Mouse (Mus musculus): ENCODE measurements at regions not wholly inside any gene's neighbourhood (a gene's known extent, or its start where the extent isn't known, plus 50 kb on each side); places are given as distances from the start of the nearest gene placed in this dataset.

DNA sequence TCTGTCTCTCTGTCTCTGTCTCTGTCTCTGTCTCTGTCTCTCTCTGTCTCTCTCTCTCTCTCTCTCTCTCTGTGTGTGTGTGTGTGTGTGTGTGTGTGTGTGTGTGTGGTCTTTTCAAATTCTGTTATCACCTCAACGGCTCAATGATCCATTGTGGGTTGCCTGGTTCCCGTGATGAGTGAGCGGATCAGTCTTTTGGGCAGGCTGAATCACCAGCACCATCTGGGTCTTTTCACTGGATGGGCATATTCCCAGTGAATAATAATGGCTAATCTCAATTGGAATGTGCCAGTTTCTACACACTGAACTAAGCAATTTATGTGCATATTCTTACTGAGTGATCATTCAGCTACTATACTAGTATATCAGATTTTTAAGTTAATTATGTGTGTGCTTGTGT, 216.4 kb downstream of the Lmx1a start:
- no peak for ATAC-seq (ENCODE audit: low FRiP score, low TSS enrichment)
- WGBS, result 82% methylated on average over 3 of the region's 3 CpGs
- no peak overlapping the region for H3K9ac ChIP-seq (ENCODE audit: low read depth, low read length)

GRCm38 (mm10) chr1:167912074-167912473, 223.0 kb downstream of the Lmx1a start:
- ATAC-seq (ENCODE audit: low FRiP score, low TSS enrichment), result no peak
- Histone ChIP-seq H3K27me3 (ENCODE audit: control insufficient read depth, insufficient read depth, low read length) (no peaks in the 10 kb centered on the region; the same call in 1 of the 2 replicates), H3K4me3 (ENCODE audit: low read length) (no peak overlapping the region), H3K9ac (ENCODE audit: low read depth, low read length) (no peak overlapping the region), H3K4me2 (replicated peaks; ENCODE audit: low read depth, low read length) (no peak overlapping the region), H3K9me3 (ENCODE audit: control insufficient read depth, low read length) (no peaks in the 10 kb centered on the region), H3K27ac (ENCODE audit: low read depth, low read length) (no peak overlapping the region), H3K4me1 (ENCODE audit: control insufficient read depth, insufficient read depth, low read length) (no peaks in the 10 kb centered on the region), H3K36me3 (ENCODE audit: control insufficient read depth, insufficient read depth, low read length) (no peaks in the 10 kb centered on the region)
- WGBS, result 73% methylated on average over 3 of the region's 3 CpGs

More for the DNA sequence above, 216.4 kb downstream of the Lmx1a start:
- Histone ChIP-seq H3K9me3 (ENCODE audit: control insufficient read depth, low read length) (no peaks in the 10 kb centered on the region), H3K36me3 (ENCODE audit: control insufficient read depth, insufficient read depth, low read length) (no peaks in the 10 kb centered on the region), H3K4me3 (ENCODE audit: low read length) (no peak overlapping the region), H3K27me3 (ENCODE audit: control insufficient read depth, insufficient read depth, low read length) (no peaks in the 10 kb centered on the region), H3K4me1 (ENCODE audit: control insufficient read depth, insufficient read depth, low read length) (no peaks in the 10 kb centered on the region), H3K27ac (ENCODE audit: low read depth, low read length) (no peak overlapping the region), H3K4me2 (replicated peaks; ENCODE audit: low read depth, low read length) (no peak overlapping the region)

- peak; percentile 55; the same call in 1 of the 2 replicates for ATAC-seq (ENCODE audit: low FRiP score, low TSS enrichment)
Observed at GRCm38 (mm10) chr1:167914982-167915561, 226.0 kb downstream of the Lmx1a start.

GRCm38 (mm10) chr1:167915578-167916275, 226.7 kb downstream of the Lmx1a start:
- no peak overlapping the region for H3K4me3 ChIP-seq (ENCODE audit: low read length)
- H3K9ac ChIP-seq (ENCODE audit: low read depth, low read length), result no peak overlapping the region
- WGBS, result 57% methylated on average over 6 of the region's 6 CpGs
- H3K9me3 ChIP-seq (ENCODE audit: control insufficient read depth, low read length), result no peaks in the 10 kb centered on the region; the same call in 1 of the 2 replicates
- no peaks in the 10 kb centered on the region for H3K4me1 ChIP-seq (ENCODE audit: control insufficient read depth, insufficient read depth, low read length)
- H3K27me3 ChIP-seq (ENCODE audit: control insufficient read depth, insufficient read depth, low read length), result no peaks in the 10 kb centered on the region; the same call in 1 of the 2 replicates
- H3K4me2 ChIP-seq (replicated peaks; ENCODE audit: low read depth, low read length), result no peak overlapping the region
- H3K36me3 ChIP-seq (ENCODE audit: control insufficient read depth, insufficient read depth, low read length), result no peaks in the 10 kb centered on the region
- H3K27ac ChIP-seq (ENCODE audit: low read depth, low read length), result no peak overlapping the region
- no peak for ATAC-seq (ENCODE audit: low FRiP score, low TSS enrichment)

More at GRCm38 (mm10) chr1:167914982-167915561, 226.0 kb downstream of the Lmx1a start:
- Histone ChIP-seq H3K4me1 (ENCODE audit: control insufficient read depth, insufficient read depth, low read length) (no peaks in the 10 kb centered on the region), H3K4me2 (replicated peaks; ENCODE audit: low read depth, low read length) (no peak overlapping the region; the same call in 1 of the 2 replicates), H3K9ac (ENCODE audit: low read depth, low read length) (no peak overlapping the region), H3K27ac (ENCODE audit: low read depth, low read length) (no peak overlapping the region), H3K4me3 (ENCODE audit: low read length) (no peak overlapping the region), H3K9me3 (ENCODE audit: control insufficient read depth, low read length) (no peaks in the 10 kb centered on the region; the same call in 1 of the 2 replicates), H3K27me3 (ENCODE audit: control insufficient read depth, insufficient read depth, low read length) (no peaks in the 10 kb centered on the region; the same call in 1 of the 2 replicates), H3K36me3 (ENCODE audit: control insufficient read depth, insufficient read depth, low read length) (no peaks in the 10 kb centered on the region)
- 22% methylated on average over 7 of the region's 7 CpGs for WGBS

DNA sequence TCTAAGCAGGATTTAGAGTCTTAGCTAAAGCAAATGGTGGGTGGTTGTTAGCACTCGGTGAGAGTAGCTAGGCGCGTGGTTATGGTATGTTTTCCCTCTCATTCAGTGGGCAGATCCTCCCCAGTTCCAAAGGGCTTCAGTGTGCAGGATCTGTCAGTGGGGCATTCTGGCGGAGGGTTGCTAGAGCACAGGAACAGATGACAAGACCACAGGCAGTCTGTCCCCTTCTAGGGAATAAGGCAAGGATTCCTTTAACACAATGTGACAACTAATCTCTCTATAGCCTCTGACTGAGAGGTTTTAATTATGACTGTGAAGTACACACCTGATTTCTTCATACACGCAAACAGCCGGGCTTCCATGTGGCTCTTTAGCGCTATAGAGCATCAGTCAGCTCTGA, 233.9 kb downstream of the Lmx1a start:
- Histone ChIP-seq H3K27ac (ENCODE audit: low read depth, low read length) (no peak overlapping the region), H3K27me3 (ENCODE audit: control insufficient read depth, insufficient read depth, low read length) (peaks cover 25% of the 10 kb centered on the region), H3K4me3 (ENCODE audit: low read length) (no peak overlapping the region), H3K36me3 (ENCODE audit: control insufficient read depth, insufficient read depth, low read length) (no peaks in the 10 kb centered on the region), H3K9ac (ENCODE audit: low read depth, low read length) (no peak overlapping the region), H3K4me1 (ENCODE audit: control insufficient read depth, insufficient read depth, low read length) (no peaks in the 10 kb centered on the region), H3K9me3 (ENCODE audit: control insufficient read depth, low read length) (no peaks in the 10 kb centered on the region; the same call in 1 of the 2 replicates), H3K4me2 (replicated peaks; ENCODE audit: low read depth, low read length) (no peak overlapping the region)
- WGBS, result 90% methylated on average over 7 of the region's 7 CpGs
- ATAC-seq (ENCODE audit: low FRiP score, low TSS enrichment), result no peak

GRCm38 (mm10) chr1:167928060-167928467, 239.0 kb downstream of the Lmx1a start:
- H3K4me2 ChIP-seq (replicated peaks; ENCODE audit: low read depth, low read length), result no peak overlapping the region
- no peaks in the 10 kb centered on the region for H3K9me3 ChIP-seq (ENCODE audit: control insufficient read depth, low read length)
- H3K4me1 ChIP-seq (ENCODE audit: control insufficient read depth, insufficient read depth, low read length), result no peaks in the 10 kb centered on the region
- no peaks in the 10 kb centered on the region for H3K36me3 ChIP-seq (ENCODE audit: control insufficient read depth, insufficient read depth, low read length)
- 9% methylated on average over 4 of the region's 4 CpGs for WGBS
- H3K4me3 ChIP-seq (ENCODE audit: low read length), result no peak overlapping the region
- no peak overlapping the region for H3K9ac ChIP-seq (ENCODE audit: low read depth, low read length)
- H3K27me3 ChIP-seq (ENCODE audit: control insufficient read depth, insufficient read depth, low read length), result peaks cover 26% of the 10 kb centered on the region
- no peak overlapping the region for H3K27ac ChIP-seq (ENCODE audit: low read depth, low read length)
- ATAC-seq (ENCODE audit: low FRiP score, low TSS enrichment), result no peak

- peak; percentile 93 for ATAC-seq (ENCODE audit: low FRiP score, low TSS enrichment)
- H3K4me1 ChIP-seq (ENCODE audit: control insufficient read depth, insufficient read depth, low read length), result no peaks in the 10 kb centered on the region
- peaks cover 23% of the 10 kb centered on the region for H3K27me3 ChIP-seq (ENCODE audit: control insufficient read depth, insufficient read depth, low read length)
- H3K27ac ChIP-seq (ENCODE audit: low read depth, low read length), result no peak overlapping the region
- peak overlapping the region; percentile 29 for H3K4me3 ChIP-seq (ENCODE audit: low read length)
- 2% methylated on average over 27 of the region's 28 CpGs for WGBS
- H3K9me3 ChIP-seq (ENCODE audit: control insufficient read depth, low read length), result no peaks in the 10 kb centered on the region
- peak overlapping the region; percentile 48 for H3K4me2 ChIP-seq (replicated peaks; ENCODE audit: low read depth, low read length)
- H3K36me3 ChIP-seq (ENCODE audit: control insufficient read depth, insufficient read depth, low read length), result no peaks in the 10 kb centered on the region
- H3K9ac ChIP-seq (ENCODE audit: low read depth, low read length), result no peak overlapping the region
Observed at GRCm38 (mm10) chr1:167929729-167930341, 240.8 kb downstream of the Lmx1a start.

GRCm38 (mm10) chr1:167932088-167932487, 243.1 kb downstream of the Lmx1a start:
- 45% methylated on average over 2 of the region's 2 CpGs for WGBS
- no peak overlapping the region for H3K4me3 ChIP-seq (ENCODE audit: low read length)
- H3K27ac ChIP-seq (ENCODE audit: low read depth, low read length), result no peak overlapping the region
- H3K4me1 ChIP-seq (ENCODE audit: control insufficient read depth, insufficient read depth, low read length), result no peaks in the 10 kb centered on the region
- no peak overlapping the region for H3K9ac ChIP-seq (ENCODE audit: low read depth, low read length)
- no peak overlapping the region for H3K4me2 ChIP-seq (replicated peaks; ENCODE audit: low read depth, low read length)
- no peaks in the 10 kb centered on the region for H3K9me3 ChIP-seq (ENCODE audit: control insufficient read depth, low read length)
- H3K27me3 ChIP-seq (ENCODE audit: control insufficient read depth, insufficient read depth, low read length), result peaks cover 19% of the 10 kb centered on the region
- ATAC-seq (ENCODE audit: low FRiP score, low TSS enrichment), result no peak
- H3K36me3 ChIP-seq (ENCODE audit: control insufficient read depth, insufficient read depth, low read length), result no peaks in the 10 kb centered on the region

DNA sequence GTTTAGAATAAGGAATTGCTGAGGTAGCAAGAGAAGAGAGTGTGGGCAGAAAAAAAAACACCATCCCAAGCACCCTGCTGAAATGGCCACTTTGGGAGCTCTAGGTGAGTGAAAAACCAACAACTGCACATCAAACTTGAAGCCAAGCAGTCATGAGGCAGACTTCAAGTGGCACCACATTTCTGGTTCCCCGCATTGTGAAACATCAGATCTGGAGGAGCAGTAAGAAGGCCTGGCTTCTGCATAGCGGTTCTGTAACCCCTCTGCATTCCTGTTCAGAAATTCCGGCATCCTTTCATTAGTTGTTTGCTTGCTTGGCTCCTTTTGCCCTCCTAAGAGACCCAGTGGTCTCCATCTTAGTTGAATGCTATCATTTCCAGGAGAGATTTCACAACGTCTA, 247.7 kb downstream of the Lmx1a start:
- H3K27ac ChIP-seq (ENCODE audit: low read depth, low read length), result no peak overlapping the region
- no peak overlapping the region for H3K4me3 ChIP-seq (ENCODE audit: low read length)
- H3K4me1 ChIP-seq (ENCODE audit: control insufficient read depth, insufficient read depth, low read length), result no peaks in the 10 kb centered on the region
- no peak overlapping the region for H3K9ac ChIP-seq (ENCODE audit: low read depth, low read length)
- no peak for ATAC-seq (ENCODE audit: low FRiP score, low TSS enrichment)
- 76% methylated on average over 4 of the region's 4 CpGs for WGBS
- no peak overlapping the region for H3K4me2 ChIP-seq (replicated peaks; ENCODE audit: low read depth, low read length)
- no peaks in the 10 kb centered on the region for H3K36me3 ChIP-seq (ENCODE audit: control insufficient read depth, insufficient read depth, low read length)
- H3K27me3 ChIP-seq (ENCODE audit: control insufficient read depth, insufficient read depth, low read length), result peaks cover 4% of the 10 kb centered on the region; the same call in 1 of the 2 replicates
- no peaks in the 10 kb centered on the region for H3K9me3 ChIP-seq (ENCODE audit: control insufficient read depth, low read length)

Data from kidney, embryonic 14.5 days (tissue).